Mouse (Mus musculus) megakaryocyte, adult 5-6 weeks (primary cell): Measurements from ENCODE around the gene Golm1. TPM values are rescaled to one million over a fixed set of nuclear protein-coding genes. Genes with fewer than 3 reads are reported as not detected.

Experiments used
- ATAC-seq: 2 replicates; pipeline ENCODE4 v1.8.0; 2016; ENCODE audit warnings: mild to moderate bottlenecking, inconsistent platforms; ENCODE audit not compliant: poor library complexity, severe bottlenecking
- total RNA-seq, 2 experiments: library from RNA; stranded (forward) in 1 of 2; stranded (reverse) in 1 of 2; fragments of 153-499, 151-499 nt in 1 of 2; fragments of 221-1000, 200-1000 nt in 1 of 2; gene quantifications; 2 replicates each; pipeline versions ENCODE4 v1.2.3 to v1.2.4; 2015 to 2017

Golm1 gene
- total RNA-seq, 2 experiments from 2014 or later, result 17.0 to 30.2 TPM

GRCm38 (mm10) chr13:59676316-59677229 lies 962 bp upstream of the Golm1 start:
- peak; percentile 75 for ATAC-seq

DNA sequence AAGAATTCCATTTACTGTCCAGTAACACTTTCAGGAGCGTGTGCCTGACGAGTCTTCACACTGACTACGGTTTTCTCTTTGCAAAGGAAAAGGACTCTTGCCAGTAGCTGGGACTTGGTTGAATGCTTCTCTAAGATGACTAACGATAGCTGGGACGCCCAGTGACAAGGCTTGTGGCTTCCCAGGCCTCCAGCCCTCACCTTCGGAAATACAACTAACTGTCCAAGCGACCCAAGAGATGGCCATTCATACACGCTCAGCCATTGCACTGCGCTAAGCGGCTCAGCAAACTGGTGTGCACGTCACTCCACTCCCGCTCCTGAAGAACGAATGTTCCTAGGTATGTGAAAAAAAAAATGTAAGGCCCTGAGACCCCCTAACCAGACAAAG lies 855 bp downstream of the Golm1 start:
- peak; percentile 14; the same call in 1 of the 2 replicates for ATAC-seq

GRCm38 (mm10) chr13:59674215-59674614 lies 1.4 kb downstream of the Golm1 start:
- no peak for ATAC-seq

DNA sequence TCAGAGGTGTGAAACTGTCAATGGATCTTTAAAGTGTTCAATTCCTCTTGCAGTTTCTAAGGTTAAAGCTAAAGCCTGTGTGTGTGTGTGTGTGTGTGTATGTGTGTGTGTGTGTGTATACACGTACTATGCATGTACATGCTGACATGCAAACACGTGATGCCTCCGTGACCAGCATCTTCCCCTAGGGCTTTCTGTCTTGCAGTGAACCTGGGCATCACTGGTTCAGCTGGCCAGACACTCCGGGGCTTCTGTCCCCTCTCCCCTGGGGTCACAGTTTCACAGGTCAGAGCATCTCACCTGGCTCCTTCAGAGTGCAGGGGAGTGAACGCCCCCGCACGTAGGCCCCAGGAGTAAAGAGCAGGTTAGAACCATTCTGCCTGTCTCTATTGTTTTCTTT lies 2.0 kb downstream of the Golm1 start:
- ATAC-seq, result no peak

DNA sequence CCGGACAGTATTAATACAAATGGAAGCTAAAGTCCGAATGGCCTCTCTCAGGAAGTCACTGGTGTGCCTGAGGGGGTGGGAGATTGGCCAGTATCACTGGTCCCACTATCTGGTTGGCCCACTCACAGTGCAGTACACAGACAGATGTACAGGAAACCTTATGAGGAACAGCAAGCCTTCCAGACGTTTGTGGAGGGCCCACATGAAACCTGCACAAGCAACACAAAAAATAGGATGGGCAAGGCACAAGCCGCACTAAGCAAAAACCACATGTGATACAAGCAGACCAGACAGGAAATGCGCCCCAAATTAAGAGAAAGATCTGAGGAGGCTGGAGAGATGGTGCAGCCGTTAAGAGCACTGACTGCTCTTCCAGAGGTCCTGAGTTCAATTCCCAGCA lies 3.4 kb downstream of the Golm1 start:
- no peak for ATAC-seq

DNA sequence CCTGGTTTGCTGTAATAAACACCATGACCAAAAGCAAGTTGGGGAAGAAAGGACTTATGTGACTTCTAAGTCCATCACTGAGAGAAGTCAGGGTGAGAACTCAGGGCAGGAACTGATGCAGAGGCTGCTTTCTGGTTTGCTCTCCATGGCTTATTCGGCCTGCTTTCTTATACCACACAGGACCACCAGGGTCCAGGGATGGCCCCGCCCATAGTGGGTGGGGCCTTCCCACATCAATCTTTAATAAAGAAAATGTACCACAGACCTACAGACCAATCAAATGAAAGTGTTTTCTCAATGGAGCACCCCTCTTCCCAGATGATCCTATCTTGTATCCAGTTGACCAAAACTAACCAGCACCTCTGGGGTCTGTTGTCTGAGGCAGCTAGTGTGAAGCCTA lies 4.1 kb downstream of the Golm1 start:
- ATAC-seq, result no peak

DNA sequence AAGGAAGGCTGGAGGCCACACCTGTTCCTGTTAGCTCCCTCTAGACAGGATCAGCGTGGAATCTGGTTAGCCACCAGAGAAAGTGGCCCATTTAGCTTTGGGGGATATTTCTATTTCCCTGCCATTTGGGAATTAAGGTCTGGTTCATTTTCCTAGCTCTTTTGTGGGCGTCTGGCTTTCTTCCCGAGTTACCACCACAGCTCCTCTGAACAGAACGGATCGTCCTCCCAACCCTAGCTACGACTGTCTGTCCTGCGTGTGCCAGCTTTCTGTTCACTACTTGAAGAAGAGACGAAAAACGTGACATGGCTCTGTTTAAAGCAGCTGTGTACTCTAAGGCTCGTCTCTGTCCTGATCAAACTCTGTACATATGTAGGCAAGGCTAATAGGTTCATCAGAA lies 5.7 kb downstream of the Golm1 start:
- no peak for ATAC-seq

DNA sequence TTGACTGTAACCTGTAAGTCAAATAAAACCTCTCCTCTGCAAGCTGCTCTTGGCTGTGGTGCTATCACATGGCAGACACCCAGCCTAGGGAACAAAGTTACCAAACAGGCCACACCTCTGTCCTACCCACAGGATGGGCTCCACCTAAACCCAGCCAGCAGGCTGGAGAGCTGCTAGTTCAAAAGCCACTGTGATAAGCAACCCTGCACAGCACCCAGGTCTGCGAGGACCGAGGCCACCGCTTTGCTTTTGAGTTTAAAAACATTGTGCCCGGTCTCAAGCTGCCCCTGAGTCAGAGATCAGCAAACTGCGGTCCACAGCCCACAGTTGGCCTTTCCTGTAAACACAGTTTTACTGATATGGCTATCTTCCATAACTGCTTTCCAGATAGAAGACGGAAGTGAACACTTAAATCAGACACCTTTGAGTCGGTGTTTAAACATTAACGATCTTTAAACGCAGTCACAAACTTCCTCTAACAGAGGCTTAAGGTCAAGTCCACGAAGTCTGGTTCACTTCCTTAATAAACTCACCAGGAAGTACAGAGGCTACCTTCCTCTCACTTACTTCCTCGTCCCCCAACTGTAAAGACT lies 7.0 kb downstream of the Golm1 start:
- ATAC-seq, result peak; percentile 81

DNA sequence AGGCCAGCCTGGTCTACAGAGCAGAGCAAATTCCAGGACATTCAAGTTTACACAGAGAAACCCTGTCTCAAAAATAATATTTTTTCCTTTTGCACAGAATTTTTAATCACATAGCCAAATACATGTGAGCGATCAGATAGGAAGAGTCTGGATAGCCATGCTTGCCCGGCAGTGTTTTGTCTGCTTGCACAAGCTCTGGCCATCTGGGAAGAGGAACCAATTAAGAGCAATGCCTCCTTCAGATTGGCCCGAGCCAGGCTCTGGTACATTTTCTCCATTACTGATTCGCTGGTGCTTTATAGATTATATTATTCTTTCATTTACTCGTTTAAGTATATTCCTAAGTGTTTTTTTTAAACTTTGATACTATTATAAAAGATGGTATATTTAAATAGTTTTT lies 7.8 kb downstream of the Golm1 start:
- ATAC-seq, result no peak; the same call in 1 of the 2 replicates

DNA sequence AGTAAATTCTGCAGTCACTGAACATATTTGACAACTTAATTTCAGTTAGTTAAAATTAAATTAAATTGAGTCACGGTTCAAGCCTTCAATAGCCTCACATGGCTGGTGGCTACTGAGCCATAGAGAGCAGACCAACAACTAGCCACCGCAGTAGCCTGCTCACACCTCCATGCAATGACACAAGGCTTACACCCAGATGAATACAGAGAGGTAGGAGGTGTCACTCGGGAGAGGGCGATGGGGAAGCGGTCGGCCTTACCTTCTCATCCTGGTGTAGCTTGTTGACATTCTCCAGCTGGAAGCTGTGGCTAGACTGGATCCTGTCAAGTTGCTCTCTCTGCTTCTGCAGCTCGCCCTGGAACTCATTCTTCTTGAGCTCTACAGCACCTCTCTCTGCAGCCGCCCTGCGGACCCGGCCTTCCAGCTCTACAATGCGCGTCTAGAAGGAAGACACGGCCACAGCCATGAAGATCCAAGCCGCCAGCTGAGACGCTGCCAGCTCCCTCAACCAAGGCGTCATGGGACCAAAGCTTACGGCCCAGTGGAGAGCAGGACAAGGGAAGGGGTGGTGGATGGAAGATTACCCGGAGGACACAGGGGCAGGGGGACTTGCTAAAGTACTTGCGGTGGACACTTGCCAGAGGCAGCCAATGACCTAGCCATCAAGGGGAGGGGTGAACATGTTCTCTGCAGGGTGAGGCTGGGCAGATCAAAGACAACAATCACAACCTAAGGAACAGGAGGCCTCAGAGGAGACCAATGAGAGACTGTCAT lies 11.5 kb downstream of the Golm1 start:
- ATAC-seq, result no peak

DNA sequence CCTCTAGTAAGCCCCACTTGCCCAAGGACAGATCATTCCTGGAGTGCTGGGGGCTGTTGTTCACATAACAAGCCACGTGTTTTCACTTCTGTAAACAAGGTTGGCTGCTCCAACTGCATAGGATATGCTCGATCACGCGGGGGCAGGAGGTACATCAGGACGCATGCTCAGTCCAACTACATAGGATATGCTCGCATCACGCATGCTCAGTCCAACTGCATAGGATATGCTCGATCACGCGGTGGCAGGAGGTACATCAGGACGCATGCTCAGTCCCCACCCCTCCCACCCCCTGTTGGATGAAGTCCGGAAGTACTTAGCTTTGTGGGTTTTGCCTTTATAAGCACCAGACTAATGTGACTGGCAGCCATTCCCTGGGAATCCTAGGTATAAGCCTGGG lies 13.6 kb downstream of the Golm1 start:
- ATAC-seq, result no peak

- no peak for ATAC-seq
Measured at GRCm38 (mm10) chr13:59661387-59661786, 14.2 kb downstream of the Golm1 start.

DNA sequence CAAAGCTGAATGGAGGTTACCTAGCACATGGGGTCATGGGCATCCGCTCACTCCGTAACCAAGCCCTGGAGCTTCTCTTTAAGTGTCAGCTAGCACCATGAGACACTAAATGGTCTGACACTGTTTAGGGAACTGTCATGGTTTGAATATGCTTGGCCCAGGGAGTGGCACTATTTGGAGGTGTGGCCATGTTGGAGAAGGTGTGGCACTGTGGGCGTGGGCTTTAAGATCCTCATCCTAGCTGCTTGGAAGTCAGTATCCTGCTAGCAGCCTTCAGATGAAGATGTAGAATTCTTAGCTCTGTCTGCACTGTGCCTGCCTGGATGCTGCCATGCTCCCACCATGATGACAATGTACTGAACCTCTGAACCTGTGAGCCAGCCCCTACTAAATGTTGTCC lies 15.2 kb downstream of the Golm1 start:
- no peak for ATAC-seq

DNA sequence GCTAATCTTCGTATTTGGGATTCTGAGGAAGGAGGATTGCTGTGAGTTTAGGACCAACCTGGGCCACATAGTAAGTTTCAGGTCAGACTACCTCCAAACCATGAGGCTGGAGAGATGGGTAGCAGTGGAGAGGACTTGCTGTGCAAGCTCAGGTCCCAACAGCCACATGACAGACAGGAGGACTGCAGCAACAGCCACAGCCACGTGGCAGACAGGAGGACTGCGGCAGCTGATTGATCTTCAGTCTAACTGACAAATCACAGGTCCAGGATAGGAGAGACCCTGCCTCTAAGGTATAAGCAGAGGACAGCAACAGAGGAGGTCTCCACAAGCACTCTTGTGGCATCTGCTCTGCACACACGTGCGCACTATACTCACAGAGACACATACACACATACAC lies 17.8 kb downstream of the Golm1 start:
- ATAC-seq, result no peak

GRCm38 (mm10) chr13:59656975-59657388 lies 18.6 kb downstream of the Golm1 start:
- no peak for ATAC-seq

- ATAC-seq, result peak; percentile 79
Measured at GRCm38 (mm10) chr13:59656316-59656832, 19.2 kb downstream of the Golm1 start.

- ATAC-seq, result no peak
Measured at GRCm38 (mm10) chr13:59655718-59656315, 19.8 kb downstream of the Golm1 start.

DNA sequence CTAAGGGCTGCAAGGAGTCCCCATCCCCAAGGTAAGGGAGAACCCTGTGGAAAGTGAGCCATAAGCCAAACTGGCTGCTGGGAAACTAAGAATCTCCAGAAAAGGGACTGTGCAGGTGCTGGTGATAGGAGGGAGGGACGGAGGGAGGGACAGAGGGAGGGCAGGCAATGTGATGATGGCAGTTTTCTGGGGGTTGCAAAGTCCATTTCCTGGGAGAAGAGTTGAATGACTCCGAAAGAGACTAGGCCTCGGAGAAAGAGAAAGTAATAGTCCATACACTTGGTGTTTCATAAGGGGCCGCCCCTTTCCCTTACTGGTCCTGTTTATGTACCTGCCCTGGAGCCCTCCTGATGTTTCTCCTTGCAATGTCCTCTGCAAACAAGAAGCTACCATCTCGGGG lies 21.1 kb downstream of the Golm1 start:
- no peak for ATAC-seq

DNA sequence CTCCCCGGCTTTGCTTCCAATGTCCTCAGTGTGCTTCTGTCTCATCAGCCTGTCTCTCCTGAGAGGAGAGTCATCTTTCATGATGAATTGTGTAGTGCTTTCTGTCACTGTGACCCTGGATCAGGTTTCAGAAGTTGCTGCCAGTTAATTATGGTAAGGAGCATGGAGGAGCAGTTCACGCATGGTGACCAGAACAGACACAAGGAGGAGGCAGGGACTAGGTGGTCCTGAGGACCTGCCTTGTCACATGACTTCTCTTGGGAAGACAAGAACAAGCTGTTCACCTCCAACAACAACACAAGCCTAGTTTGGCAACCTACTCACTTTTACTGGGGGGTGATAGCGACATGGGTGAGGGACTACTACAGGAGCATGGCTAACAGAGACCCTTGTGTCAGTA lies 22.5 kb downstream of the Golm1 start:
- no peak for ATAC-seq

DNA sequence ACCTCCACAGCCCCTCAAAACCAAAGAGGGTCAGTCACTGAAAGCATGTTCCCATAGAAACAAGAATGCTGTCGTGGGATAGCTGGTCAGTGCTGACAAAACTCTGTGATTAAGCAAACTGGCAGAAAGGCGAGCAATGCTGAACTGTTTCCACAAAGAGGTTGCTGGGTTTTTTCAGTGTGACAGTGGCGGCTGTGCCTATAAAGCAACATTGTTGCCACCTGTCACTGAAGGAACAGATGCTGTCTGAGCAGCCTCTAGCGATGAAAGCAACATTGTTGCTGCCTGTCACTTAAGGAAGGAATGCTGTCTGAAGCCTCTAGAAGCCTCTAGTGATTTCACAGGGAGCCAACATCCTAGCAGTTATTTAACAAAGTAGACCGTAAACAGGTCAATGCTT lies 23.0 kb downstream of the Golm1 start:
- ATAC-seq, result no peak

- peak; percentile 52; the same call in 1 of the 2 replicates for ATAC-seq
Measured at GRCm38 (mm10) chr13:59649781-59650180, 25.8 kb downstream of the Golm1 start.
